Mouse (Mus musculus) stomach, embryonic 15.5 days (tissue): ENCODE results near the gene 2210016F16Rik. TPM values are rescaled to one million over a fixed set of nuclear protein-coding genes. Genes with fewer than 3 reads are reported as not detected.
"Not testable (repeated sequence)": the region's sequence is repeated elsewhere in the genome, so short reads cannot be mapped to it uniquely, and the experiment has no call there.

ENCODE experiments used
- ATAC-seq: fragments of 200-750 bp; cut with Nextera tagmentation; 2 replicates; pipeline ENCODE4 v1.8.0; 2017; ENCODE audit warnings: low read depth, moderate number of reproducible peaks, moderate TSS enrichment; ENCODE audit not compliant: insufficient read depth, low FRiP score
- H3K27ac ChIP-seq: fragments of 300-500 bp; sonication (generic); 2 replicates; pipeline ENCODE4 v1.5.1; 2015; ENCODE audit warnings: mild to moderate bottlenecking, inconsistent platforms
- H3K27me3 ChIP-seq: fragments of 300-500 bp; sonication (generic); replicated peaks from 2 replicates; pipeline ENCODE4 v1.6.1; 2015; ENCODE audit warnings: inconsistent platforms
- H3K36me3 ChIP-seq: fragments of 300-500 bp; sonication (generic); 2 replicates; pipeline ENCODE4 v1.6.1; 2015; ENCODE audit warnings: inconsistent platforms
- H3K4me1 ChIP-seq: fragments of 300-500 bp; sonication (generic); 2 replicates; pipeline ENCODE4 v1.6.1; 2015; ENCODE audit warnings: inconsistent platforms
- H3K4me2 ChIP-seq: fragments of 300-500 bp; sonication (generic); 2 replicates; pipeline ENCODE4 v1.6.1; 2015; ENCODE audit warnings: mild to moderate bottlenecking, inconsistent platforms
- H3K4me3 ChIP-seq: fragments of 300-500 bp; sonication (generic); replicated peaks from 2 replicates; pipeline ENCODE4 v1.5.1; 2015; ENCODE audit warnings: inconsistent platforms
- H3K9ac ChIP-seq: fragments of 300-500 bp; sonication (generic); 2 replicates; pipeline ENCODE4 v1.6.1; 2015; ENCODE audit warnings: inconsistent platforms
- H3K9me3 ChIP-seq: fragments of 300-500 bp; sonication (generic); 2 replicates; pipeline ENCODE4 v1.6.1; 2016; ENCODE audit warnings: inconsistent platforms
- WGBS: fragments of 180-500 bp; shearing (Covaris S2); methylation state at CpG from one replicate; pipeline ENCODE4 v1.1.7; 2015; 5-methylcytosine and 5-hydroxymethylcytosine counted together
- polyA plus RNA-seq: library from polyadenylated mRNA; unstranded; fragments of >200 nt; fragmentation: Nextera tagmentation; extraction: Ambion mirVana; gene quantifications from 2 replicates; pipeline ENCODE4 v1.2.1, GENCODE M21; 2015

Gene 2210016F16Rik
- polyA plus RNA-seq, 1 experiment from 2014 or later, result 34.6 TPM

GRCm38 (mm10) chr13:58368835-58369234, 16.2 kb downstream of the 2210016F16Rik start:
- Histone ChIP-seq H3K9me3 (no peaks in the 10 kb centered on the region), H3K36me3 (no peaks in the 10 kb centered on the region), H3K27ac (no peak overlapping the region), H3K27me3 (no peaks in the 10 kb centered on the region), H3K4me3 (no peak overlapping the region), H3K4me2 (no peak overlapping the region), H3K4me1 (no peaks in the 10 kb centered on the region), H3K9ac (no peak overlapping the region)
- 59% methylated on average over 4 of the region's 4 CpGs for WGBS
- no peak for ATAC-seq

- Histone ChIP-seq H3K4me2 (no peak overlapping the region), H3K27ac (no peak overlapping the region), H3K9me3 (no peaks in the 10 kb centered on the region), H3K9ac (no peak overlapping the region), H3K4me3 (no peak overlapping the region), H3K27me3 (no peaks in the 10 kb centered on the region), H3K4me1 (no peaks in the 10 kb centered on the region), H3K36me3 (no peaks in the 10 kb centered on the region)
- 65% methylated on average over 1 of the region's 1 CpGs for WGBS
- no peak for ATAC-seq
These were observed 17.4 kb downstream of the 2210016F16Rik start for GRCm38 (mm10) chr13:58367641-58368040.

GRCm38 (mm10) chr13:58366373-58366772, 18.7 kb downstream of the 2210016F16Rik start:
- Histone ChIP-seq H3K9me3 (no peaks in the 10 kb centered on the region), H3K4me1 (no peaks in the 10 kb centered on the region), H3K9ac (no peak overlapping the region), H3K4me2 (no peak overlapping the region), H3K27me3 (no peaks in the 10 kb centered on the region), H3K27ac (no peak overlapping the region), H3K36me3 (no peaks in the 10 kb centered on the region), H3K4me3 (no peak overlapping the region)
- 85% methylated on average over 3 of the region's 3 CpGs for WGBS
- ATAC-seq, result no peak

- H3K4me2 ChIP-seq, H3K9me3 ChIP-seq, H3K27ac ChIP-seq, ATAC-seq, H3K27me3 ChIP-seq, H3K36me3 ChIP-seq, H3K4me1 ChIP-seq, H3K4me3 ChIP-seq, H3K9ac ChIP-seq: not testable (repeated sequence)
- WGBS, result 82% methylated on average over 8 of the region's 8 CpGs
These were observed 19.8 kb downstream of the 2210016F16Rik start for GRCm38 (mm10) chr13:58365179-58365578.

- no peaks in the 10 kb centered on the region for H3K27me3 ChIP-seq
- no peaks in the 10 kb centered on the region for H3K9me3 ChIP-seq
- no peak overlapping the region for H3K4me3 ChIP-seq
- H3K27ac ChIP-seq, result no peak overlapping the region
- 68% methylated on average over 8 of the region's 8 CpGs for WGBS
- H3K9ac ChIP-seq, result no peak overlapping the region
- H3K36me3 ChIP-seq, result no peaks in the 10 kb centered on the region
- H3K4me1 ChIP-seq, result no peaks in the 10 kb centered on the region
- ATAC-seq, result no peak
- H3K4me2 ChIP-seq, result no peak overlapping the region
These were observed 20.5 kb downstream of the 2210016F16Rik start for GRCm38 (mm10) chr13:58364353-58365175.

GRCm38 (mm10) chr13:58359304-58359653, 25.7 kb downstream of the 2210016F16Rik start:
- Histone ChIP-seq H3K36me3 (no peaks in the 10 kb centered on the region), H3K4me2 (peak overlapping the region; percentile 99), H3K27me3 (no peaks in the 10 kb centered on the region), H3K4me3 (peak overlapping the region; percentile 70), H3K4me1 (no peaks in the 10 kb centered on the region), H3K9ac (no peak overlapping the region), H3K27ac (peak overlapping the region; percentile 68; the same call in 1 of the 2 replicates), H3K9me3 (no peaks in the 10 kb centered on the region)
- ATAC-seq, result peak; percentile 62; the same call in 1 of the 2 replicates
- 4% methylated on average over 7 of the region's 7 CpGs for WGBS

GRCm38 (mm10) chr13:58358629-58359303, 26.3 kb downstream of the 2210016F16Rik start, which contains the start of gene Kif27:
Gene Kif27 (minus strand): TSS chr13:58359122.
- Histone ChIP-seq H3K4me3 (peak within 1 kb of the TSS; percentile 70), H3K36me3 (no peaks in the 10 kb centered on the region), H3K9me3 (no peaks in the 10 kb centered on the region), H3K4me1 (no peaks in the 10 kb centered on the region), H3K27me3 (no peaks in the 10 kb centered on the region), H3K4me2 (peak within 1 kb of the TSS; percentile 99), H3K9ac (peak within 1 kb of the TSS; percentile 26; the same call in 1 of the 2 replicates), H3K27ac (peak within 1 kb of the TSS; percentile 68; the same call in 1 of the 2 replicates)
- ATAC-seq, result peak; percentile 99
- under 1% methylated on average over 58 of the region's 85 CpGs for WGBS

GRCm38 (mm10) chr13:58352996-58353395, 32.0 kb downstream of the 2210016F16Rik start:
- Histone ChIP-seq H3K27me3 (no peaks in the 10 kb centered on the region), H3K4me1 (no peaks in the 10 kb centered on the region), H3K27ac (no peak overlapping the region), H3K9me3 (no peaks in the 10 kb centered on the region), H3K4me2 (no peak overlapping the region), H3K9ac (no peak overlapping the region), H3K4me3 (no peak overlapping the region), H3K36me3 (no peaks in the 10 kb centered on the region)
- no peak for ATAC-seq

- no peaks in the 10 kb centered on the region for H3K27me3 ChIP-seq
- no peaks in the 10 kb centered on the region for H3K4me1 ChIP-seq
- H3K4me3 ChIP-seq, result no peak overlapping the region
- H3K36me3 ChIP-seq, result no peaks in the 10 kb centered on the region
- H3K4me2 ChIP-seq, result no peak overlapping the region
- no peak overlapping the region for H3K27ac ChIP-seq
- no peak for ATAC-seq
- 56% methylated on average over 4 of the region's 4 CpGs for WGBS
- H3K9me3 ChIP-seq, result no peaks in the 10 kb centered on the region
- no peak overlapping the region for H3K9ac ChIP-seq
These were observed 34.4 kb downstream of the 2210016F16Rik start for GRCm38 (mm10) chr13:58350606-58351005.

- no peak for ATAC-seq
- WGBS, result 83% methylated on average over 9 of the region's 9 CpGs
- Histone ChIP-seq H3K9ac (no peak overlapping the region), H3K27me3 (no peaks in the 10 kb centered on the region), H3K4me2 (no peak overlapping the region), H3K4me3 (no peak overlapping the region), H3K9me3 (no peaks in the 10 kb centered on the region), H3K27ac (no peak overlapping the region), H3K4me1 (no peaks in the 10 kb centered on the region), H3K36me3 (no peaks in the 10 kb centered on the region)
These were observed 40.5 kb downstream of the 2210016F16Rik start for GRCm38 (mm10) chr13:58344505-58344904.

- Histone ChIP-seq H3K4me2 (no peak overlapping the region), H3K27me3 (no peaks in the 10 kb centered on the region), H3K4me3 (no peak overlapping the region), H3K4me1 (no peaks in the 10 kb centered on the region), H3K27ac (no peak overlapping the region), H3K9ac (no peak overlapping the region), H3K36me3 (no peaks in the 10 kb centered on the region), H3K9me3 (no peaks in the 10 kb centered on the region)
- 80% methylated on average over 12 of the region's 12 CpGs for WGBS
- no peak for ATAC-seq
These were observed 47.6 kb downstream of the 2210016F16Rik start for GRCm38 (mm10) chr13:58337456-58337855.

- WGBS, result 93% methylated on average over 5 of the region's 5 CpGs
- H3K27ac ChIP-seq, result no peak overlapping the region
- H3K4me3 ChIP-seq, result no peak overlapping the region
- no peaks in the 10 kb centered on the region for H3K36me3 ChIP-seq
- no peaks in the 10 kb centered on the region for H3K9me3 ChIP-seq
- no peaks in the 10 kb centered on the region for H3K27me3 ChIP-seq
- no peak for ATAC-seq
- H3K4me2 ChIP-seq, result no peak overlapping the region
- H3K9ac ChIP-seq, result no peak overlapping the region
- H3K4me1 ChIP-seq, result no peaks in the 10 kb centered on the region
These were observed 50.9 kb downstream of the 2210016F16Rik start for GRCm38 (mm10) chr13:58334116-58334515.
